Mouse (Mus musculus): ENCODE measurements around the gene Klhdc10.

Gene Klhdc10

GRCm38 (mm10) chr6:30403465-30403864 lies 1.8 kb downstream of the Klhdc10 start:
- peak; percentile 84 for DNase-seq

GRCm38 (mm10) chr6:30404671-30405070 lies 3.0 kb downstream of the Klhdc10 start:
- DNase-seq, result no peak

DNA sequence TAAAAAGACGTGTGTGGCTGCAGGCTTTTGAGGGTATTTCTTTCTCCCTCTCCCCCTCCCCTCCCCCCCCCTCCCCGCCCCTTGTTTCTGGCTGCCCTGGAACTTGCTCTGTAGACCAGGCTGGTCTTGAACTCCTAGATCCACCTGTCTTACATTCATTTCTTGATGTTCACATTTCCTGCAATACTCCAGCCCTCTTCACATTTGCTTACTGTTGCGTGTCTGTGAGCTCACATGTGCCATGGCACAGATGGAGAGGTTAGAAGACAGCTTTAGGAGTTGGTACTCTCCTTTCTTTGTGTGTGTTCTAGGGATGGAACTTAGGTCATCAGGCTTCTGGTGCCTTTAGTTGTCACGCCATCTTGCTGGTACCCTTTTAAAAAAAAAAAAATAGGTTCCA lies 6.6 kb downstream of the Klhdc10 start:
- DNase-seq, result no peak

DNA sequence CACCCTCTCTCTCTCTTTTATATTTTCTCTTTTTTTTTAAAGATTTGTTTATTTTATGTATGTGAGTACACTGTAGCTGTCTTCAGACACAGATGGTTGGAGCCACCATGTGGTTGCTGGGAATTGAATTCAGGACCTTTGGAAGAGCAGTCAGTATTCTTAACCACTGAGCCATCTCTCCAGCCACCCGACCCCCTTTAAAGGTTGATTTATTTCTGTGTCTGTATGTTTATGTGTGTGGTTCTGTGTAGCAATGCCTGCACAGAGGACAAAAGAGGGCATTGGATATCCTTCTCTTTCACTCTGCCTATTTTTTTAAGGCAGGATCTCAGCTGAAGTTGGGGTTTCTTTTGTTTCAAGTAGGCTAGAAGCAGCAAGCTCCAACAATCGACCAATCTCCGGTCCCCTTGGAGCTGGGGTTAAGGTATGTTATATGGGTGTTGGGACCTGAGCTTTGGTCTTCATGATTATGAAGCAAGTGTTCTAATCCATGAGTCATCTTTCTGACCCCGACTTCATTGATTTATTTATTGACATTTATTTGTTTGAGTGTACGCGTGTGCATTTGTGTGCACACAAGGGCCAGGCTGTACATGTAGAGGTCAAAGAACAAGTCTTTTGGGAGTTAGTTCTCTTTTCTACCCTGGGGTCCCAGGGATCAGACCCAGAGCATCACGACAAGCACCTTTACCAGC lies 7.9 kb downstream of the Klhdc10 start:
- DNase-seq, result no peak

GRCm38 (mm10) chr6:30411311-30411710 lies 9.6 kb downstream of the Klhdc10 start:
- no peak for DNase-seq

- DNase-seq, result no peak
These were observed 14.5 kb downstream of the Klhdc10 start for GRCm38 (mm10) chr6:30416126-30416525.

GRCm38 (mm10) chr6:30416801-30417200 lies 15.1 kb downstream of the Klhdc10 start:
- DNase-seq, result no peak

- peak; percentile 36 for DNase-seq
These were observed 31.0 kb downstream of the Klhdc10 start for GRCm38 (mm10) chr6:30432461-30433192.

GRCm38 (mm10) chr6:30436476-30436875 lies 34.8 kb downstream of the Klhdc10 start:
- no peak for DNase-seq

GRCm38 (mm10) chr6:30437054-30437453 lies 35.4 kb downstream of the Klhdc10 start:
- DNase-seq, result no peak

DNA sequence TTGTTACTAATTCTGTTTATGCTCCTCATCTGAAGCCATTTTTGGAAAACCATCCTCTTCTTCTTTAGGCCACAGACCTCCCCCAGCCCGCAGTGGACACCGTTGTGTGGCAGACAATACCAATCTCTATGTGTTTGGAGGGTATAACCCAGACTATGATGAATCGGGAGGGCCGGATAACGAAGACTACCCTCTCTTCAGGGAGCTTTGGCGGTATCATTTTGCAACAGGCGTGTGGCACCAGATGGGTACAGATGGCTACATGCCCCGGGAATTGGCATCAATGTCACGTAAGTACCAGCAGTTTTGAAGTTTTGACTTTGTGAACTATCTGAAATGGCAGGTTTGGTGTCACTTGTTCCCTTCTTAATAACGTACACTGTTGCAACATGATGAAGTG lies 37.9 kb downstream of the Klhdc10 start:
- no peak for DNase-seq

DNA sequence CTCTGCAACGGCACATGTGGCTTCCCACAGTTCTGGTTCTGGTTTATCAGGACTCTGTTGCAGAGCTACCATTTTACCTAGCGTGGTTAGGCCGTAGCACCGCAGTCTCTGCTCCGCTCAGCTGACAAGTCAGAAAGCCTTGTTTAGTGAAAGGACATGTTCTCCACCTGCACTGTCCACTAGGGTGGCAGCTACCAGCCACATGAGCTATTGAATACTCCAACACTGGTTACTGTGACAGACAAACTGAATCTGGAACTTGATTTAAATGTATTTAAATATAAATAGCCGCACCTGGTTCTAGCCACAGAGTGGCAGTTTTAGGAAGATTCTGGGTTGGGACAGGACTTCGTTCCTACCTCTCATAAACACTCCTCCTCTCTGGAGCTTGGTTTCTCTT lies 55.3 kb downstream of the Klhdc10 start:
- DNase-seq, result no peak

- DNase-seq, result no peak
These were observed 57.0 kb downstream of the Klhdc10 start for GRCm38 (mm10) chr6:30458626-30459025.

DNA sequence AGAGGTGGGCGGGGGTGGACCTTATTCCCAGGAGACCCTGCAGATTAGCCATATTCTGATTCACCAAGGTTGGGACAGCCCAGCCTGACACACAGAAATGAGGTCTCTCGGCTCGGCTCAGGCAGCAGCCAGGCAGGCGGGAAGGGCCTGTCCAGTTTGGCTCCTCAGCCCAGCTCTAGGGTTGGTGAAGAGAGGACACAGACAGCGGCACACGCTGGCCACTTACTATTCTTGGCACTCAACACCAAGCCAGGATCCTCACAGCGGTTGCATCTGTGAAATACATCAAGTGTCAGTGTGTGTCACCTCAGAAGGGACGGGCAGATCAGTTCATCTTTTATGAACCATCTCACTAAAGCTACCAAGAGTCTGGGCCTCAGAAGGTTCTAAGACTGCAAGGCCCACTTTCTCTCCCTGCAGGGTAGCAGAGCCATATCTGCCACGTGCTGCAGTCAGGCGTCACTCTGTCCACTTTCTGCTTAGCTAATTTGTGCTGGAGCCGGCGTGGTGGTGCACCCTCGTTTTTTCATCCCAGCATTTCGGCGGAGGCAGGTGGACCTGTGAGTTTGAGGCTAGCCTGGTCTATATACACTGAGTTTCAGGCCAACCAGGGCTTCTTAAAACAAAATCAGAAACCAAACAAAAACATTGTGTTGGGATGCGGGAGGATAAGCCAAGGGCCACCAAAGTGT lies 57.5 kb downstream of the Klhdc10 start:
- DNase-seq, result no peak

DNA sequence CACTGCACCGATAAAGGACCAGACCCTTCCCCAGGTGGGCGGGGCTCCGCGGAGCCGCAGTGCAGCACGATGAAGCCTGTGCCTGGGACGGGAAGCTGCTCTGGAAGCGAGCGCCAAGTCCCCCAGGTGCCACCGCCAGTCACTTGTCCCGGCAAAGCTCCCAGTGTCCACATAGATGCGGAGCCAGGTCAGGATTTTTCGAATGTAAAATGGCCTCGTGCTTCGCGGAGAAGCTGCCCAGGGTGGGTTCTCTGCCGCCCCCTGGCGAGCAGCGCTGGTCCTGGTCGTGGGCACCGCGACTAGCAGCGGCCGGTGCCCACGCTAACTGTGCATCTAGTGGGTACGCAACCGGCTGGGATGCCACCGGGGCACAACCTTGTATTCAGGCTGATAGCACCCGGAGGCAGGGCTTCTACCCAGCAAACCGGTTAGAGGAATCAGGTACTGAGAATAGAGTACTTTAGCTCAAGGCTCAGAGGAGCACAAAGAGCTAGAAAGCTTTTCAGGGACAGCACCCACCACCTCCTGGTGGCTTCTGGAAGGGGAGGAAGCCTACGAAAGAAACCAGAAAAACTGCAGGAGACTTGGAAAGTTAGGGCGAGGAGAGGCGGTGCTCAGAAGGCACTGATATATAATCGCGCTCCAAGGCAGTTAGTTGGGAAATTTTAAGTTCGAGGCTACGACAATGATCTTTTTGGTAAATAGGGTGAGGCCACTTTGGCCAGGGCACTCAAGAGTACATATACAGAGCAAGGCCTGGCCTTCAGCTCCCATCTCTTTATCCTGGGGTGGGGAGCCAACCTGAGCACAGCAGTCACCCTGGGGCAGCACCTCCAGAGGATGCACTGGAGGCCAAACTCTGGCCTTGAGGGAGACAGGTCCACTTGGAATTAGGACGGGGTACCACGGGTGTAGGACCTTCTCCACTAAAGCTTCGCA lies 58.4 kb downstream of the Klhdc10 start:
- peak; percentile 90 for DNase-seq

DNA sequence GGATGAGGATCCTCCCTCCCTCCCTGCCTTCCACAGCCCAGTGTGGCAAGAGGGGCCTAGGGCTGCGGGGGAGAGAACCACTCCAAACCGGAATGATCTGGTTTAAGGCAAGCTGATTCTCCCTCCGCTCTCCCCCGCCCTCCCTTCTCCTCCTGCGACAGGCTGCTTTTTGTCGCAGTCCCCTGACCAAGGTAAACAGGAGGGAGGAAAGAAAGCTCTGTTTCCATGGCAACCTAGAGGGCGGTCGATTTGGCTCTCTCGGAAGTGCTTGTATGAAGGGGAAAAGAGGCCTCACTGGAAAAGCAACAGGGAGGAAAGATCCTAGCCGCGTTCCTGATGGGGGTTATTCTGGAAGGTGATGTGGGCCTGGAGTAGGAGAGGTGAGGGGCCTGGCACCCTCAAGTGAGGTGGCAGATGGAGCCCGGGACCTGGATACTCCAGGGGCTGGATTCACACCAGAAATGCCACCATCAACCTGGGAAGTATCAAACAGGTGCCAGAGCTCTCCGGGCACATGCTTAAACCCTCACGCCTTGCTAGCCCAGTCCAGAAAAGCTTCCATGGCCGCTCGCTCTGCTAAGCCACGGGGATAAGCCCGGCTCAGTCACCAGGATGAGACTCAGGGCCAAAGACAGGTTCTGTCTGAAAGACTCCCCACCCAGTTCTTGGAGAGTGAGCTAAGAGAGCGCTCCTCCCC lies 59.2 kb downstream of the Klhdc10 start:
- peak; percentile 95 for DNase-seq

GRCm38 (mm10) chr6:30461755-30462344 lies 60.2 kb downstream of the Klhdc10 start:
- no peak for DNase-seq

DNA sequence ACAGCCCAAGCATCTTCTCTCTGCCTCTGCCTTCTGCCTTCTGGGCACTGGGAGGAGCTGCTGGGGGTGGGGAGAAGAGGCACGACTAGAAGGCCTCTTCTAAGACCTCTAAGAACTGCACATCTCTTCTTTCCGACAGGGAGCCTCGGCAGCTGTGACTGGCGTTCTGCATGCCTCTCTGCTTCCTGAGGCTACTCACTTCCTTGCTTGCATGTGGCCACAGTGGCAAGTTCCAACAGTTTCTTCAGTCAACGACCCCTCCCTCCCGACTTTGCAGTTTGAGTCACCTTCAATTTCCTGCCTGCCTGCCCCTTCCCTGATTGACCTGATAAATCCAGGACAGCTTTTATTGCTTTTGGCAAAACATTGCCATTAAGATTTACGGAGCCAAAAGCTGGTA lies 61.2 kb downstream of the Klhdc10 start:
- DNase-seq, result peak; percentile 39

DNA sequence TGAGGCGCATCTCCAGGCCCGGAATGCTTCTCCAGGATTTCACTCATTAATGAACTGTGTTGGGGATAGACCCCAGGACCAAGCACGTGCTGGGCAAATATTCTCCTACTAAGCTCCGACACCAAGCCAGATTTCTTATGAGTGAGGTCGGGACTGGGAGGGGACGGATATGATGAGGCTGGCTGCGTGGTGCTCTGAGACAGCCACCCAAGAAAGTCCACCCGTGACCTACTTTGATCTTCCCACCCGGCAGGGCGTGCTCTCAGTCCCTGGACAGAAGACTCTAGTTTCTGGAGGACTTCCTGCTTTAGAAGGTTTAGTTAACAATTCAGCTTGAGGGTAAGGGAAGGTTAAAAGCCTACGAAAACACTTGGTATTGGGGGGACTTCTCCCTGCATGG lies 63.9 kb downstream of the Klhdc10 start:
- no peak for DNase-seq

DNA sequence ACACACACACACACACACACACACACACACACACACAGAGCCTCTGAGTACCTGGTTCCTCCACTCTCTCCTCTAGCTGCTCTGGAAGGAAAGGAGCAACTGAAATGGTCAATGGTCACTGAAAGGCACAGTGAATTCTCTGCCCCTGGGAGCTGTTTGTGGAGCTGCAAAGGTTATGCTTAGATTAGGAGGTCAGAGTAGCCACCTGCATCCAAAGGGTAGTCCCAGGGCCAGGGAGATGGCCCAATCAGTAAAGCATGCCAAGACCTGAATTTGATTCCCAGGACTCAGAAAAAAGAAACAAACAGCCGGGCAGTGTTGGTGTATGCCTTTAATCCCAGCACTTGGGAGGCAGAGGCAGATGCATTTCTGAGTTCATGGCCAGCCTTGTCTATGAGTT lies 66.4 kb downstream of the Klhdc10 start:
- no peak for DNase-seq

DNA sequence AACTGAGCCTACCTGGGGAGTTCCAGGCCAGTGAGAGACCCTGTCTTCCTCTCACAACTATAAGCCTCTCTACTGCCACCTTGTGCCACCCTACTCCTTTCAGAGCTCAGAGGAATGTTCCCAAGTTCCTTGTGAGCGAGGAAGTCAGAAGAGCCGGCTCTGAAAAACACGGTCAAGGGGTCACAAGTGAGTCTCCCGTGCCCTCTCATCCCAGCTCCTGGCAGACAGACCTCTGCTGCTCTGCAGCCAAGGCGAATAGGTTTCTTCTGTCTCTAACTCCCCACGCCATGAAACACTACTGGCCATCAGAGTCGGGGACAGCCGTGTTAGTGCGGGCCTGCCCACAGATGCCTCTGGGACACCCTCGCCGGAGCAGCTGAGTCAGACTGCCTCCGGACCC lies 67.0 kb downstream of the Klhdc10 start:
- peak; percentile 77 for DNase-seq

DNA sequence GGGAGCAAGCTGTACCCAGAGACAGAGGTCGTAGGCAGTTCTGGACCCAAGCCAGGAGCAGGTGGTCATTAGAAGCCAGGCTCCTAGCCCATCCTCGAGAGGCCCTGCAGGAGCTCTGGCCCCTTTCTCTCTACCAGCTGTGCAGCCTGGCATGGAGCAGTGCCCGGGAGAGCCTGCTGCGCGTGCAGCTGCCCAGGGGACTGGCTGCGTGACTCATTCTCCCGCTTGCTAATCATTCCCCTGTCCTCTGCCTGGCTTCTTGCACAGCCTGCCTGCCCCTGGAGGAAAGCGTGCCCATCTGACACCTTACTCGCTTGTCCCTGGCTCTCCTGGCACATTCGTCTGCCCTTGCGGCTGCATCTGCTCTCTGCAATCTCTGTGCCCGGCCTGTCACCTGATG lies 67.7 kb downstream of the Klhdc10 start:
- DNase-seq, result no peak

Measured in embryo, embryonic 11 days (tissue).